Mouse (Mus musculus) heart, postnatal 4 days (tissue): ENCODE results near the gene Tomm70a. TPM values are rescaled to one million over a fixed set of nuclear protein-coding genes. Genes with fewer than 3 reads are reported as not detected.

Source experiments
- DNase-seq: peaks from one replicate; pipeline ENCODE4 v3.0.0; 2021
- total RNA-seq, 2 experiments: library from RNA; stranded (reverse); gene quantifications; 2 replicates each; pipeline ENCODE4 v1.2.3; 2021

Tomm70a gene
- total RNA-seq, 2 experiments from 2014 or later: 59.8 to 62.8 TPM

DNA sequence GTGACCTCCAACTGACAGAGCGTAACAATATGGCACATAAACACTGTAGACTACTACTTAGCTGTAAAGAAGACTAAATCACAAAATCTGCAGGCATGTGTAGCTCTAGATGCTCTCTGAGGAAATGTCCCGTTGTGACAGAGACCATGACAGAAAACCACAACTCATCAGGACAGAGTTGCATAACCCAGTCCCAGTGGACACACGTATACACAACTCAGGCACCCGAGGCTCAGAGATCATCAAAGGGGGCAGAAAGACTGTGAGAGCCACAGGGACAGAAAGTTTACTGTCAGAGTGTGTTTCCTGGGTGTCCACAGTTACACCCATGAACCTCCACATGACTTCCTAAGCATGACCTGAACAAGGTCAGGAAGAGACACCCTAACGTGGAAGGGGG, 75.1 kb downstream of the Tomm70a start:
- DNase-seq: no peak

DNA sequence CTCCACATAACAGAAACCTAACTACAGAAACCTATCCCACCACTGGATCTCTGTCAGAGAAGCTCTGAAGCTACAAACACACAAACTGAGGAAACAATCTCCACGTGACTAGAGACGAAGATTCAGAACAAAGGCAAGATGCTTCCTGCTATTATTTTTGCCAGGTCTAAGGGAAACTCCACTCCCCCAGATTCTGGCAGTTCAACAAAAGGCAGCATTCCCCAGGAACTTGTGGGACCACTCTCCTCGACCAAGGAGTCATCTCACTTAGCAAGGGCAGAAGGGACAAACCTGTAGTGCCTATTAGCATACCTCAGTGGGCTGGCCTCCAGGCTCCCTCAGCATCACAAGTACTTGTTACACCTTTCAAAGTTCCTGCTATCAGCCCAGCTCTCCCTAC, 75.8 kb downstream of the Tomm70a start:
- DNase-seq: no peak

Other genes starting within 250 kb of the Tomm70a start
- gene Tmem45a, start 235.5 kb upstream of the Tomm70a start, total RNA-seq: 1 to 10 TPM; 5.7 to 8.3 TPM
- gene Lnp1, start 193.6 kb upstream of the Tomm70a start, total RNA-seq: not detected
- not detected for gene Tmem45a2, start 50.3 kb upstream of the Tomm70a start, total RNA-seq
- gene Nit2, start 45.6 kb downstream of the Tomm70a start, total RNA-seq: 10 to 100 TPM; 27.7 to 29.0 TPM
- 10 to 100 TPM; 33.4 to 33.8 TPM for gene Tbc1d23, start 109.8 kb downstream of the Tomm70a start, total RNA-seq
- gene Tmem30c, start 171.2 kb downstream of the Tomm70a start, total RNA-seq: not detected
- gene Filip1l, start 231.4 kb downstream of the Tomm70a start, total RNA-seq: 10 to 100 TPM; 61.2 to 63.6 TPM